Mouse (Mus musculus): ENCODE data around the gene Fbxo30. TPM values are rescaled to one million over a fixed set of nuclear protein-coding genes. Genes with fewer than 3 reads are reported as not detected.
A peak's percentile ranks its signal among the peaks of the same experiment; 100 is the strongest.
"Not testable (repeated sequence)": the region's sequence is repeated elsewhere in the genome, so short reads cannot be mapped to it uniquely, and the experiment has no call there.

Gene Fbxo30
- polyA plus RNA-seq (2012; rRNA removed): 5.8 TPM in 2 replicates

GRCm38 (mm10) chr10:11280578-11281463, at the start of gene Fbxo30:
TSS of gene Fbxo30 (plus strand) at chr10:11281330.
- peak; percentile 71 to 85 for DNase-seq (ENCODE audit: extremely low spot score in 1 of 2, low spot score in 1 of 2)

- no peak for DNase-seq (ENCODE audit: extremely low spot score in 1 of 2, low spot score in 1 of 2)
Observed at GRCm38 (mm10) chr10:11233208-11233607, 47.9 kb upstream of the Fbxo30 start.

GRCm38 (mm10) chr10:11242988-11243387, 38.1 kb upstream of the Fbxo30 start:
- not testable (repeated sequence) for DNase-seq (ENCODE audit: extremely low spot score in 1 of 2, low spot score in 1 of 2)

GRCm38 (mm10) chr10:11248210-11248609, 32.9 kb upstream of the Fbxo30 start:
- no peak for DNase-seq (ENCODE audit: extremely low spot score in 1 of 2, low spot score in 1 of 2)

- no peak for DNase-seq (ENCODE audit: extremely low spot score in 1 of 2, low spot score in 1 of 2)
Observed at GRCm38 (mm10) chr10:11250247-11250997, 30.7 kb upstream of the Fbxo30 start.

DNA sequence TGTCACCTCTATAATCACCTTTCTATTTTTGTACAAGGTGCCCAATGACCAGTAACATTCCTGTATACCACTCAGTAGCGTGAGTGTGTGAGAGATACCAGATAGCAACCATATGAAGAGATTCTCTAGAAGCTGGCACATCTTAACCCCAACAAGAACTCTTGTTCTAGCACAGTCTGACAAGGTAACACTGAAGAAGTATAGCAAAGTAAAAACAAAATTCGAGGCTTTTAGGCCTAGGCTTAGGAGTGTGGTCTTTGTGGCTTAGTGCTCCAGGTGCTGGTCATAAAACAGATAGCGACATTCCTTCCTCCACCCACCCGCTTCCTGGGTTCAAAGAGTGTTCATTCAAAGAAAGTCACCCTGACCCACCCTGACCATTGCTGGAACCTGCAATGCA, 27.5 kb upstream of the Fbxo30 start:
- not testable (repeated sequence) for DNase-seq (ENCODE audit: extremely low spot score in 1 of 2, low spot score in 1 of 2)

DNA sequence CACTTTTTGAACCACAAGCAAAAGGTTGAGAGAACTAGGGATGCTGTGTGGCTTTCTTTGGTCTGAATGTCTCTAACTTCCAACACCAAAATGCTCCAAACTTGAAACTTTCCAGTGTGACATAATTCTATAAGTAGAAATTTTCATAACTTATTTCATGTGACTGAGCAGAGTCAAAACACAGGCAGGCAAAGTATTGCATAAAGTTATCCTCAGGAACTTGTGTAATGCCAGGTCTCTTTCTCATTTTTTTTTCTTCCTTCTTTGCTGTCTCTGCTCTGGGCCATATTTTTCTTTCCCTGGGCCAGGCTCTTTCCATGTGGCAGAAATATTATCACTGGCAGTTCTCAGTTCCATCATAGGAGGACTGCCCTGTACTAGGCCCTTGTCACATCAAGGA, 21.0 kb upstream of the Fbxo30 start:
- no peak for DNase-seq (ENCODE audit: extremely low spot score in 1 of 2, low spot score in 1 of 2)

- not testable (repeated sequence) for DNase-seq (ENCODE audit: extremely low spot score in 1 of 2, low spot score in 1 of 2)
Observed at GRCm38 (mm10) chr10:11262292-11262691, 18.8 kb upstream of the Fbxo30 start.

DNA sequence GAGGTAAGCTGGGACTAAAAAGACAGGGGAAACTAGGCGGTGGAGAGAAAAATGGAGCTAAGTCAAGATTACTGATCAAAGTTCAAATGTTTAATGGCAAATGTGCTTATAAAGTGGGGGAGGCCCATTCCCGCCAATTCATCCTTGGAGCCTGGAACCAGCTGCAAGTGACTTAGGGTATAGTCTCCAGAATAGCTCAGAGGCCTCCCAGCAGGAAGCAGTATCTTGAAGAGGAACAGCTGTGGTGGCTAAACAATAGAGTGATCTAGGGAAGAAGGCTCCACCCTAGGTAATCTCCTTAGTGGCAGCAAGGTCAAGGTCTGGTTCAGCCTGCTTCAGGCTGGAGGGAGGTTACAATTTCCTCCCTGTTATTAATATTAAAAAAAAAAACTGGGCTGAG, 17.3 kb upstream of the Fbxo30 start:
- DNase-seq (ENCODE audit: extremely low spot score in 1 of 2, low spot score in 1 of 2): not testable (repeated sequence)

DNA sequence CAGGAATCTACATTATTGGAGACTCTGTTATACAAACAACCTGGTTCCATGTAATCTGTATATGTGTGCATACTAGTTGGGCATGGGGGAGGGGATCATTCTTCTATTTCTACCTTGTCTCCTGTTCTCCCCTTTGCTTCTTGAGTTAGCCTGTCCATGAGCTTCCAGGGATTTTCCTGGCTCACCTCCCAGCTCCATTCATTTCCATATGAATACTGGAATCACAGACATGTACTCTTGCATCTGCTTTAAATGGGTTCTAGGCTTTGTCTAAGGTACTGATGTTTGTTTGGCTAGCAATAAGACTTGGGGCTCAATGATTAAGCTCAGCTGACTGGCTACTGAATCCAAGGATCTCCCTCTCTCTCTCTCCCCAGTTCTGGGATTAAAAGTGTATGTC, 12.0 kb upstream of the Fbxo30 start:
- no peak for DNase-seq (ENCODE audit: extremely low spot score in 1 of 2, low spot score in 1 of 2)

GRCm38 (mm10) chr10:11274431-11274830, 6.7 kb upstream of the Fbxo30 start:
- DNase-seq (ENCODE audit: extremely low spot score in 1 of 2, low spot score in 1 of 2): no peak

DNA sequence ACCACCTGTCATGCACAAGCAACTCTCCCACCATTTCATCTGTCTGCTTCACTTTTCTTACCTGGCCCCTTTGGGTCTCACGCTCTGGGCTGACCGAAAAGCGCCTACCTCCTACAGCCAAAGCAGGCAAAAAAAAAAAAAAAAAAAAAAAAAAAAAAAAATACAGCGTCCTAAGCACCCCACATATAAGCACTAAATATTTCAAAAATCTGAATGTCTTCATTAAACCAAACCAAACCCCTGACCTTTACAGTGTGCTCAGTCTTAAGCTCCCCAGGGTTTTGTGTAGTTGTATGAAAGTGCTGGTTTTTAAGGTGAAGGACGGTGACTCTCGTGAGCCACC, 924 bp upstream of the Fbxo30 start:
- no peak for DNase-seq (ENCODE audit: extremely low spot score in 1 of 2, low spot score in 1 of 2)

DNA sequence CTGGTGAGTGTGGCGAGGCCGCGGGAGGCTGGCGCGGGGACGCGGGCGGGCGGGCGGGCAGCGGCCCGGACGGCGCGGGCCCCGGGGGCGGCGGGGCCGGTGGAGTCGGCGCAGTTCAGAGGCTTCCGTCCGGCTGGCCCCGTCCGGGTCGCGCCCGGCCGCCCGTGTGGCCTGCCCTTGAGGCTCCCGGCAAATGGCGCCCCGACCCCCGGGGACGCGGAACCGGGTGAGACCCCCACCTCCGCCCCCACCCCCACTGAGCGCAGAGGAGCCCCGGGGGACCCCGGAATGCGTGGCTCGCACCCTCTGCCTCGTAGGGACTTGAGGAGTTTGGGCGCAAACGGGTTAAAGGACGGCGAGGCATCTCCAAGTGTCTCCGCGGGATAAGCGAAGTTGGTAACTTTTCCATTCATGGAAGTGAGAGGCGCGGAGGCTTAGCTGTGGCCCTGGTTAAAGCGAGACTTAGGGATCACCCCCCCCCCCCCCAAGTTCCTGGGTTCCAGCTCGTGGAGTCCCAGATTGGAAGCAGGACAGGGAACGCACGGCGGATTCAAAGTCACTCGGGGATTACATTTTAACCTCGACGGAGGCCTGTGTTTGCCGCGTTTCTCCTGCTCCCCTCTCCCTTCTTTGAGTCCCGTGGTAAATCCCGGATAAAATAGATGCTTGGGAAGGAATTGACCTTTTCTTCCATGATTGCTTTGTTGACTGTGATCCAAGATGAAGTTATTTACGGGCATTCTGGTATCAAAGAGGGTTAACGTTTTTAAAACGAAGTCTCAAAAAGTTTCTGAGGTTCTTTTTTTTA, 572 bp downstream of the Fbxo30 start:
- DNase-seq (ENCODE audit: extremely low spot score in 1 of 2, low spot score in 1 of 2): peak in 1 of 2 experiments; percentile 25

GRCm38 (mm10) chr10:11282306-11282631, 1.1 kb downstream of the Fbxo30 start:
- no peak for DNase-seq (ENCODE audit: extremely low spot score in 1 of 2, low spot score in 1 of 2)

- DNase-seq (ENCODE audit: extremely low spot score in 1 of 2, low spot score in 1 of 2): no peak
Observed at GRCm38 (mm10) chr10:11298418-11298817, 17.3 kb downstream of the Fbxo30 start.

DNA sequence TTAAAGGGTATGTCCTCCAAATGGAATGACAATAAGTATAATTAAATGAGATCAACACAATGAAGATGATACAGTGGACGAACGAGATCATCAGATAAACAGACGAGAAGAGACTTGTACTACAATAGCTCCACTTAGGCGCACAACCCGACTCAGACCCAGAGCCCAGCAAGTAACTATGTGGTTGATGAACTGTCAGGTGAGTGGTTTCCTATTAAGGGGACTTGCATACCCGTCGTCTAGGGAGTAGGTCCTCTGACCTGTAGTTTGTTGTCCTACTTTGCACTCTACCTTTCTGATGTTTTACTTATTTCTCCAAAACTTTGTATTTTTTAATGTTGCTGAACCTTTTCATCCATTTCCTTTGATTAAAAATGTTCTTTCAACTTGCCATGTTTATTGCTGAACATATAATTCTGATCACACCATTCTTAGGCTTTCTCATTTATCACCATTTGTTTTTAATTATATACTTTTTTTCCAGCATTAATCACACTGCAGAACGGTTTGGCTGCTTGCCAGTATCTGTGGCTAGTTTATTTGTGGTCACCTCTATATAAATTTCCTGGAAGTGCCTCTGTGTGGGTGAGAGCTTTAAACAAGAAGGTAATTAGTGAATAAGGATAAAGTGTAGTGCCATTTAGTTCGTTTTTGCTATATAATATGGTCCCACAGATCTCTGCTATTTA, 24.4 kb downstream of the Fbxo30 start:
- no peak for DNase-seq (ENCODE audit: extremely low spot score in 1 of 2, low spot score in 1 of 2)

GRCm38 (mm10) chr10:11306054-11306367, 24.9 kb downstream of the Fbxo30 start:
- DNase-seq (ENCODE audit: extremely low spot score in 1 of 2, low spot score in 1 of 2): no peak

DNA sequence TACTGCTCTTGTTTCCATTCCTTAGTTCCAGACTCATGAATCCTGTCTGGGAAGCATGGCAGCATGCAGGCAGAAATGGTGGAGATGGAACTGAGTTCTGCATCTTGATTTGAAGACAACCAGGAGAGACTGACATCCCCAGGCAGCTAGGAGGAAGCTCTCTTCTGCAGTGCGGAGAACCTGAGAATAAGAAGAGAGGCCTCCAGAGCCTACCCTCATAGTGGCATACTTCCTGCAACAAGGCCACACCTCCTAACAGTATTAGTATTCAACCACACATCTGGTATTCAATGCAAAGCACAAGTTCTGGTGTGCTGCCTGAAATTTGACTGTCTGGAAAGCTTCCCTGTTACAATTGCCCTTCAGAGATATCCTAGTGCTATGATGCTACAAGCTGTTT, 28.7 kb downstream of the Fbxo30 start:
- no peak for DNase-seq (ENCODE audit: extremely low spot score in 1 of 2, low spot score in 1 of 2)

DNA sequence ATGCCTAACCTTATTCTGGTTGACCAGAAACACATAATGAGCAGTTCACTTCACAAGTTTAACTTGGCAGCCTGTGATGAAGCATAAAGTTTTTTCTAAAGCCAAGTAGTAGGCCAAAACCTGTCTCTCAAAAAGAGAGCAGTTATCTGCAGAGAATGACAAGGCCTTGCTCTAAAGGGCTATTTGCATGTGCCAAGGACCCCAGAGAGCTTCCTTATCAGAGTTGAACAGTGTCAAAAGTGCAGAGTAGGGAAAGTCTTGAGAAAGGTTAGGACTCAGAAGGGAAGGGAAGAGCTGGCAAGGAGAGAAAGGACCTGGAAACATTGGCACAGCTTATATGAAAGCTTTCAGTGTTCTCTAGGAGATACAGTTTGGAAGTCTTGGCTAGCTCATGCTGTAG, 29.4 kb downstream of the Fbxo30 start:
- no peak for DNase-seq (ENCODE audit: extremely low spot score in 1 of 2, low spot score in 1 of 2)

DNA sequence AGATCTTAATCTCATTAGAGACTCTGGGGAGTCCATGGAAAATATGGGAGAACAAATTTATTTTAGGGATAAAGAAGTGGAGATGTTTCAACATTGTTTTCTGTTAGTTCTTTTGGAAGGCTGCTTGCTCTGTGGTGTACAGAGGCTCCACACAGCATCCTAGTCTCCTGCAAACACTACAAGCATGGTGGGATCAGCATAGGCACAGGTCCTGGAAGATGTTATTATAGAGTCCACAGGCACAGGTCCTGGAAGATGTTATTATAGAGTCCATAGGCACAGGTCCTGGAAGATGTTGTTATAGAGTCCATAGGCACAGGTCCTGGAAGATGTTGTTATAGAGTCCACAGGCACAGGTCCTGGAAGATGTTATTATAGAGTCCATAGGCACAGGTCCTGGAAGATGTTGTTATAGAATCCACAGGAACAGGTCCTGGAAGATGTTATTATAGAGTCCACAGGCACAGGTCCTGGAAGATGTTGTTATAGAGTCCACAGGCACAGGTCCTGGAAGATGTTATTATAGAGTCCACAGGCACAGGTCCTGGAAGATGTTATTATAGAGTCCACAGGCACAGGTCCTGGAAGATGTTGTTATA, 36.8 kb downstream of the Fbxo30 start:
- DNase-seq (ENCODE audit: extremely low spot score in 1 of 2, low spot score in 1 of 2): not testable (repeated sequence)

Measured in frontal cortex, adult 2 months (tissue).